Mouse (Mus musculus) cortical plate, adult 2 months (tissue): Measurements from ENCODE around the gene Isy1. TPM values are rescaled to one million over a fixed set of nuclear protein-coding genes. Genes with fewer than 3 reads are reported as not detected.
A peak's percentile ranks its signal among the peaks of the same experiment; 100 is the strongest.

Source experiments
- H3K27ac ChIP-seq: fragments of 200-500 bp; 2 replicates; pipeline ENCODE4 v1.5.1; 2012; ENCODE audit warnings: low read length, control low read depth, inconsistent platforms; ENCODE audit not compliant: insufficient read depth
- H3K4me1 ChIP-seq: fragments of 200-500 bp; 2 replicates; pipeline ENCODE4 v1.6.1; 2011; ENCODE audit warnings: low read length; ENCODE audit not compliant: control insufficient read depth, insufficient read depth
- H3K4me3 ChIP-seq: fragments of 200-500 bp; 2 replicates; pipeline ENCODE4 v1.5.1; 2011; ENCODE audit warnings: mild to moderate bottlenecking, low read length, control low read depth; ENCODE audit not compliant: insufficient read depth
- CTCF ChIP-seq: fragments of 200-500 bp; IDR thresholded peaks from 2 replicates; pipeline ENCODE4 v1.5.1; 2011; ENCODE audit warnings: mild to moderate bottlenecking, control low read depth, low read length; ENCODE audit not compliant: insufficient read depth; ENCODE audit errors: extremely low read depth
- POLR2A ChIP-seq: fragments of 200-500 bp; IDR thresholded peaks from 2 replicates; pipeline ENCODE4 v1.6.1; 2011; ENCODE audit warnings: mild to moderate bottlenecking, low read length, control low read depth; ENCODE audit not compliant: insufficient read depth; ENCODE audit errors: extremely low read depth
- polyA plus RNA-seq: library from polyadenylated mRNA; depleted of rRNA; stranded (reverse); fragments of >200 nt; gene quantifications from 2 replicates; pipeline ENCODE4 v1.2.3, GENCODE M21; 2012; rRNA removed

The Isy1 gene
- polyA plus RNA-seq, result 25.1 and 30.5 TPM in 2 replicates

DNA sequence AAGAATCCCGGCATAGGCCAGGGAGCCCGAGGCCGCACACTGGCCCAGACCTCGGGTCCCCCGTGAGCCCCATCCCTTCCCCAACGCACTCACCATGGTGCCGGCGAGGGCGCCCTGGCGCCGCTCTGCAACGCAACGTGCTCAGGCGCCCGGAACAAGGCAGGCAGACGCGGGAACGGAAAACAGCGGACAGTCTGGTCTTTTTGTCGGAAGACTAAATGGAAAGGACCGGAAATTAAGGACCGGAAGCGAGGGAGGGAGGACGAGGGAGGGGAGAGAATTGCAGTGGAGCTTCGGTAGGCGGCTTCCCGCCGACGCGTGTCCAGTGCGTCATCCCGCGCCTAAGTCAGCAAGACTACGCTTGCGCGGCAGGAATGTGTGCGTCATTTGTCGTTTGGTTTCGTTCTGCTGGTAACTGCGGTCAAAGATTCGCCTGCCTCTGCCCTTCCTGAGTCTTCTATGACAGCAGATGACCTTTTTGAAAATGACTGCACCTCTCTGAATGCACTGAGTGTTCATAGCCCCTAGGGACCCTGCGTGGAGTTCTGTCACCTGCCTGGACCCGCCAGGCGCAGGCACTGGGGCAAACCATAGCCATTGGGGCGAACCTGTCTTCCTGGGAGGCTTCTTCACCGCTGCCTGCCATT lies at the start of gene Isy1:
Isy1 (minus strand) TSS at position 248 of the 647 bp plus-strand sequence.
- TF ChIP-seq POLR2A (peak; percentile 94), CTCF (no peak)
- Histone ChIP-seq H3K27ac (peak within 1 kb of the TSS; percentile 90), H3K4me3 (peak within 1 kb of the TSS; percentile 52), H3K4me1 (peaks cover 2% of the 10 kb centered on the region; the same call in 1 of the 2 replicates)

DNA sequence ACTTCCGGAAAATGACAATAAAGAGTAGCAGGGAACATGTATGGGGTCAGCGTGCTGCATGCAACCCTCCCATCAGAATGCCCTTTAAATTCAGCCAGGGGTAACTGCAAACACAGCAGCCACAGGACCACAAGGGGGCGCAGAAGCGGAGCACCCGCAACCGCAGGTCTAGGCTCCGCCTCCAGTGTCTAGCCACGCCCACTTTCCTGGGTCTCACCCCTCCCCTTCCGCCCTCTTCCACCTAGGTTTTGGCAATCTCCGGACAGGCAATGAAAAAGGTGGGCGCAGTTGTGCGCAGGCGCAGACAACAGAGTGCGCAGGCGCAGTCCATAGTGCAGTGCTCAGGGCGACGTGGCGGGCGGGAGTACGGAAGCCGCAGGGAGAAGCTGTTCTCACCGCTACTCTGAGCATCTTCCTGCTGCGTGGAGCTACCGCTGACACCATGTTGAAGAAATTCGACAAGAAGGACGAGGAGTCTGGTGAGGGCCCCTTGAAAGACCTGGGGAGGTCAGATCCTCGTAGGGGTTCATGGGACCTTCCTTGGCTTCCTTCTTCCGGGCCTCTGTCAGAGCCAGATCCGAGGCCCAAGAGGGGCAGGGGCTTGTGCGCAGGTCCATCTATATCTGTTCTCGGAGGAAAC lies 49.1 kb upstream of the Isy1 start, which contains the start of gene Copg1:
Copg1 (plus strand) TSS at position 221 of the 640 bp plus-strand sequence.
- Histone ChIP-seq H3K27ac (no peak within 1 kb of the TSS), H3K4me1 (peaks cover 5% of the 10 kb centered on the region), H3K4me3 (peak within 1 kb of the TSS; percentile 82)
- TF ChIP-seq POLR2A (peak; percentile 91), CTCF (peak; percentile 72)

DNA sequence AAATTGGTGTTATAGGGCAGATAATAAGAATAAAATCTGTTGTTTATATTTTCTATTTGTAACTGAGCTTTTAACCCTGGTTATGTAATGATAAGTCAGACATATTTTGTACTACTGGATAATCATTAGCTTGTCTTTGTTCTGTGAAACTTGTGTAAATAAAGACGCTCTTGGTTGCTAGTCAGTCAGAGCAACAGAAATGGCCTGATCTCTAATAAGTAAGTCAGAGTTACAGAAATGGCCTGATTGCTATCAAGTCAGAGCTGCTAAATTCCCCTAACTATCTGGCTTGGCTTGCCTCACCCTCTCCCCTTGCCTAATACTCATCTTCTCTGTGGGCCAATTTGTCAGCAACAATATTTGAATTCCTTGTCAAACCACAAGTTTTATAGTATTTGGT lies 48.1 kb upstream of the Isy1 start:
- no peak overlapping the region for H3K27ac ChIP-seq
- no peak overlapping the region for H3K4me3 ChIP-seq
- peaks cover 6% of the 10 kb centered on the region for H3K4me1 ChIP-seq
- TF ChIP-seq POLR2A (no peak), CTCF (no peak)

GRCm38 (mm10) chr6:87882816-87883215 lies 44.2 kb upstream of the Isy1 start:
- Histone ChIP-seq H3K4me3 (no peak overlapping the region), H3K27ac (no peak overlapping the region), H3K4me1 (peaks cover 3% of the 10 kb centered on the region; the same call in 1 of the 2 replicates)
- no peak for TF ChIP-seq POLR2A
- TF ChIP-seq CTCF, result no peak

GRCm38 (mm10) chr6:87882221-87882620 lies 43.6 kb upstream of the Isy1 start:
- peaks cover 3% of the 10 kb centered on the region; the same call in 1 of the 2 replicates for H3K4me1 ChIP-seq
- H3K27ac ChIP-seq, result no peak overlapping the region
- no peak for TF ChIP-seq CTCF
- TF ChIP-seq POLR2A, result no peak
- no peak overlapping the region for H3K4me3 ChIP-seq

- no peak overlapping the region for H3K27ac ChIP-seq
- no peak overlapping the region for H3K4me3 ChIP-seq
- TF ChIP-seq CTCF, result no peak
- TF ChIP-seq POLR2A, result no peak
- peaks cover 3% of the 10 kb centered on the region; the same call in 1 of the 2 replicates for H3K4me1 ChIP-seq
Measured at GRCm38 (mm10) chr6:87879628-87880027, 41.0 kb upstream of the Isy1 start.

DNA sequence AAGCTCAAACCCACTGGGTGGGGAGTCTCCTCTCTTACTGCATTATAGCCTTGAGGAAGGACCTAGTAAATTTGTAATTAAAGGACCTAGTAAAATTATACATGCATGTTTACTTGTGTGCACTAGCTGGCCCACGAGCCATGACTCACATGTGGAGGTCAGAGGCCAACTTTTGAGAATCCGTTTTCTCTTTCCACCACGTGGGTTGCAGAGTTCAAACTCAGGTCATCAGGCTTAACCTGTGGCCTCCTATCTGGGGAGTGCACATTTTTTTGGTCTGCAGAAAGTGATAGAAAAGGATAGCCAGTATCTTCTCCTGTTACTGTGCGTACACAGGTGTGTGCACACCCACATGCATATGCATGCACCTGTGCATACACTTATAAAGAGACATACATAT lies 40.4 kb upstream of the Isy1 start:
- no peak for TF ChIP-seq CTCF
- Histone ChIP-seq H3K4me3 (no peak overlapping the region), H3K27ac (no peak overlapping the region), H3K4me1 (peaks cover 3% of the 10 kb centered on the region; the same call in 1 of the 2 replicates)

DNA sequence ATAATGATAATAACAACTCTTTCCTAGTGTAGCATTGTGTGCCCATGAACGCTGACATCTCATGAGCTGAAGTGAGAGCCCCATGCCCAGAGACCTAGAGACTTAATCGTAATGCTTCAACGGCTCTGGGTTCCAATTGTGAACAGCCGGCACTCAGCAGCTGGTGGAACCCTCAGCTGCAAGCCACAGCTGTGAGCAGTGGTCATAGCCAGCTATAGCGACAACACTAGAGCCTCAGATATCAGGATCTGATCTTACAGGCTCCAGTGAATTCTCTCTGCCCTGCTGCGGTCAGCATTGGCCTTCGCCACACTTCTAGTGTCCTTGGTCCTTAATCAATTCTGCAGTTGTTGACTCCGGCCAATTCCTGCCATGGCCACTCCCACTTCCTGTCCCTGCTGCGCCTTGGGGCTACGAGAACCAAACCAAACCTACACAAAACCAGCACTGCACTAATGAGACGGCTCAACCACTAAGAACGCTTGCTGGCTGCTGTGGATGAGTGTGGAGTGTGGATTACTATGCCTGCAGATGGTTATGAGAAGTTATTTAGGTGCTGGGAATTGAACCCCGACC lies 37.6 kb upstream of the Isy1 start:
- no peak overlapping the region for H3K27ac ChIP-seq
- no peak for TF ChIP-seq POLR2A
- TF ChIP-seq CTCF, result no peak
- H3K4me3 ChIP-seq, result no peak overlapping the region
- H3K4me1 ChIP-seq, result peaks cover 2% of the 10 kb centered on the region; the same call in 1 of the 2 replicates

- no peak for TF ChIP-seq CTCF
- TF ChIP-seq POLR2A, result no peak
- no peak overlapping the region for H3K27ac ChIP-seq
- H3K4me1 ChIP-seq, result peaks cover 2% of the 10 kb centered on the region; the same call in 1 of the 2 replicates
- no peak overlapping the region for H3K4me3 ChIP-seq
Measured at GRCm38 (mm10) chr6:87875562-87875961, 37.0 kb upstream of the Isy1 start.
